Mouse (Mus musculus) MEL (cell line): Measurements from ENCODE around the gene Rgs19. TPM values are rescaled to one million over a fixed set of nuclear protein-coding genes. Genes with fewer than 3 reads are reported as not detected.

Experiments
- DNase-seq: peaks from one replicate; pipeline ENCODE4 v3.0.0; 2011; ENCODE audit warnings: low read depth, low spot score
- H3K27ac ChIP-seq: 2 replicates; pipeline ENCODE4 v1.5.1; 2012; ENCODE audit warnings: low read depth, mild to moderate bottlenecking, control low read depth, low read length, moderate library complexity; ENCODE audit not compliant: control insufficient read depth
- H3K27me3 ChIP-seq, 2 experiments: fragments of 150-350 bp in 1 of 2; sonication (generic) in 1 of 2; 2 replicates each; pipeline ENCODE4 v1.6.1; 2012; ENCODE audit warnings: low read length in 2 of 2, mild to moderate bottlenecking in 2 of 2, improper control_type of control experiment in 1 of 2, moderate library complexity in 1 of 2; ENCODE audit not compliant: insufficient read depth in 2 of 2, control insufficient read depth in 1 of 2
- H3K36me3 ChIP-seq, 2 experiments: 2 replicates each; pipeline ENCODE4 v1.6.1; 2012 to 2014; ENCODE audit warnings: low read length in 2 of 2, improper control_type of control experiment in 1 of 2, inconsistent platforms in 1 of 2, mild to moderate bottlenecking in 1 of 2; ENCODE audit not compliant: insufficient read depth in 2 of 2, control insufficient read depth in 1 of 2
- H3K4me1 ChIP-seq, 2 experiments: fragments of 150-350 bp in 1 of 2; sonication (generic) in 1 of 2; 2 replicates each; pipeline ENCODE4 v1.6.1; 2012; ENCODE audit warnings: low read length in 2 of 2, improper control_type of control experiment in 1 of 2, mild to moderate bottlenecking in 1 of 2; ENCODE audit not compliant: insufficient read depth in 2 of 2, control insufficient read depth in 1 of 2
- H3K4me3 ChIP-seq, 2 experiments: fragments of 150-350 bp in 1 of 2; sonication (generic) in 1 of 2; 2 replicates each; pipeline ENCODE4 v1.5.1; 2012; ENCODE audit warnings: low read depth in 2 of 2, low read length in 2 of 2, mild to moderate bottlenecking in 2 of 2, moderate library complexity in 2 of 2, control low read depth in 1 of 2, improper control_type of control experiment in 1 of 2; ENCODE audit not compliant: control insufficient read depth in 1 of 2, insufficient read depth in 1 of 2
- H3K79me2 ChIP-seq: 2 replicates; pipeline ENCODE4 v1.6.1; 2012; ENCODE audit warnings: mild to moderate bottlenecking, low read length, moderate library complexity; ENCODE audit not compliant: control insufficient read depth, poor library complexity, insufficient read depth
- H3K9ac ChIP-seq: 2 replicates; pipeline ENCODE4 v1.6.1; 2012; ENCODE audit warnings: low read depth, mild to moderate bottlenecking, control low read depth, low read length, moderate library complexity; ENCODE audit not compliant: control insufficient read depth, poor library complexity, severe bottlenecking
- H3K9me3 ChIP-seq: fragments of 150-350 bp; sonication (generic); replicated peaks from 2 replicates; pipeline ENCODE4 v1.6.1; 2012; ENCODE audit warnings: mild to moderate bottlenecking, low read length, improper control_type of control experiment, moderate library complexity; ENCODE audit not compliant: insufficient read depth
- BHLHE40 ChIP-seq: IDR thresholded peaks from 2 replicates; pipeline ENCODE4 v1.6.1; 2012; ENCODE audit warnings: low read depth, mild to moderate bottlenecking, inconsistent platforms, low read length, improper control_type of control experiment, borderline replicate concordance
- CTCF ChIP-seq, 3 experiments: IDR thresholded peaks in 2 of 3; conservative IDR thresholded peaks in 1 of 3; 2 replicates each; pipeline ENCODE4 v1.5.1; 2011 to 2012; ENCODE audit warnings: low read length in 3 of 3, low read depth in 2 of 3, mild to moderate bottlenecking in 2 of 3, improper control_type of control experiment in 1 of 3, inconsistent platforms in 1 of 3, mixed read lengths in 1 of 3, moderate library complexity in 1 of 3; ENCODE audit not compliant: control insufficient read depth in 1 of 3, insufficient read depth in 1 of 3, poor library complexity in 1 of 3, severe bottlenecking in 1 of 3
- ELF1 ChIP-seq: IDR thresholded peaks from 2 replicates; pipeline ENCODE4 v1.6.1; 2014; ENCODE audit warnings: low read depth, mild to moderate bottlenecking, inconsistent platforms, low read length, improper control_type of control experiment, moderate library complexity
- ETS1 ChIP-seq: IDR thresholded peaks from 2 replicates; pipeline ENCODE4 v1.6.1; 2012; ENCODE audit warnings: low read depth, mild to moderate bottlenecking, inconsistent platforms, low read length, improper control_type of control experiment, moderate library complexity
- GABPA ChIP-seq: IDR thresholded peaks from 2 replicates; pipeline ENCODE4 v1.6.1; 2012; ENCODE audit warnings: low read depth, mild to moderate bottlenecking, inconsistent platforms, low read length, improper control_type of control experiment, moderate library complexity
- HCFC1 ChIP-seq: IDR thresholded peaks from 2 replicates; pipeline ENCODE4 v1.6.1; 2012; ENCODE audit warnings: low read depth, mild to moderate bottlenecking, inconsistent platforms, low read length, improper control_type of control experiment, moderate library complexity
- JUND ChIP-seq: IDR thresholded peaks from 2 replicates; pipeline ENCODE4 v1.6.1; 2011; ENCODE audit warnings: low read depth, mild to moderate bottlenecking, improper control_type of control experiment, low read length
- KAT2A ChIP-seq: conservative IDR thresholded peaks from 2 replicates; pipeline ENCODE4 v1.6.1; 2012; ENCODE audit warnings: low read depth, low read length, improper control_type of control experiment, inconsistent platforms
- MAFK ChIP-seq: IDR thresholded peaks from 2 replicates; pipeline ENCODE4 v1.6.1; 2011; ENCODE audit warnings: low read depth, mild to moderate bottlenecking, low read length, improper control_type of control experiment, borderline replicate concordance
- MAX ChIP-seq: IDR thresholded peaks from 2 replicates; pipeline ENCODE4 v1.6.1; 2011; ENCODE audit warnings: low read length, improper control_type of control experiment
- MAZ ChIP-seq: IDR thresholded peaks from 2 replicates; pipeline ENCODE4 v1.6.1; 2012; ENCODE audit warnings: low read depth, mild to moderate bottlenecking, inconsistent platforms, low read length, improper control_type of control experiment
- MEF2A ChIP-seq: IDR thresholded peaks from 2 replicates; pipeline ENCODE4 v1.6.1; 2014; ENCODE audit warnings: low read depth, mild to moderate bottlenecking, inconsistent platforms, low read length, improper control_type of control experiment; ENCODE audit not compliant: poor library complexity, insufficient replicate concordance, severe bottlenecking; ENCODE audit errors: extremely low read depth
- MXI1 ChIP-seq: IDR thresholded peaks from 2 replicates; pipeline ENCODE4 v1.6.1; 2011; ENCODE audit warnings: mild to moderate bottlenecking, low read depth, low read length, improper control_type of control experiment
- MYB ChIP-seq: IDR thresholded peaks from 2 replicates; pipeline ENCODE4 v1.6.1; 2011; ENCODE audit warnings: mild to moderate bottlenecking, low read depth, low read length, improper control_type of control experiment
- MYC ChIP-seq: IDR thresholded peaks from 2 replicates; pipeline ENCODE4 v1.6.1; 2011; ENCODE audit warnings: low read depth, mild to moderate bottlenecking, low read length, improper control_type of control experiment, moderate library complexity
- NELFE ChIP-seq: IDR thresholded peaks from 2 replicates; pipeline ENCODE4 v1.6.1; 2011; ENCODE audit warnings: low read depth, low read length, improper control_type of control experiment
- NRF1 ChIP-seq: IDR thresholded peaks from 2 replicates; pipeline ENCODE4 v1.6.1; 2014; ENCODE audit warnings: low read depth, mild to moderate bottlenecking, inconsistent platforms, low read length, improper control_type of control experiment, moderate library complexity; ENCODE audit not compliant: poor library complexity, insufficient read depth, severe bottlenecking
- POLR2A ChIP-seq, 2 experiments: IDR thresholded peaks; 2 replicates each; pipeline ENCODE4 v1.6.1; 2011 to 2012; ENCODE audit warnings: low read length in 2 of 2, mild to moderate bottlenecking in 2 of 2, control low read depth in 1 of 2, improper control_type of control experiment in 1 of 2, low read depth in 1 of 2, moderate library complexity in 1 of 2; ENCODE audit not compliant: control insufficient read depth in 1 of 2, insufficient read depth in 1 of 2, poor library complexity in 1 of 2
- RAD21 ChIP-seq: IDR thresholded peaks from 2 replicates; pipeline ENCODE4 v1.6.1; 2011; ENCODE audit warnings: mild to moderate bottlenecking, low read depth, low read length, improper control_type of control experiment
- RCOR1 ChIP-seq: IDR thresholded peaks from 2 replicates; pipeline ENCODE4 v1.6.1; 2012; ENCODE audit warnings: low read depth, mild to moderate bottlenecking, inconsistent platforms, low read length, improper control_type of control experiment
- SIN3A ChIP-seq: IDR thresholded peaks from 2 replicates; pipeline ENCODE4 v1.6.1; 2012; ENCODE audit warnings: low read length, improper control_type of control experiment, inconsistent platforms
- SMC3 ChIP-seq: IDR thresholded peaks from 2 replicates; pipeline ENCODE4 v1.6.1; 2011; ENCODE audit warnings: low read depth, low read length, improper control_type of control experiment
- TAL1 ChIP-seq: IDR thresholded peaks from 2 replicates; pipeline ENCODE4 v1.6.1; 2012; ENCODE audit warnings: mild to moderate bottlenecking, inconsistent platforms, low read length, moderate library complexity, mixed read lengths
- TCF12 ChIP-seq: IDR thresholded peaks from 2 replicates; pipeline ENCODE4 v1.6.1; 2014; ENCODE audit warnings: low read depth, mild to moderate bottlenecking, inconsistent platforms, low read length, improper control_type of control experiment, moderate library complexity
- UBTF ChIP-seq: IDR thresholded peaks from 2 replicates; pipeline ENCODE4 v1.6.1; 2012; ENCODE audit warnings: low read depth, mild to moderate bottlenecking, inconsistent platforms, low read length, improper control_type of control experiment, moderate library complexity, borderline replicate concordance; ENCODE audit not compliant: insufficient read depth
- USF1 ChIP-seq: IDR thresholded peaks from 2 replicates; pipeline ENCODE4 v1.6.1; 2014; ENCODE audit warnings: low read depth, mild to moderate bottlenecking, inconsistent platforms, low read length, improper control_type of control experiment, moderate library complexity
- USF2 ChIP-seq, 2 experiments: IDR thresholded peaks; 2 replicates each; pipeline ENCODE4 v1.6.1; 2011 to 2012; ENCODE audit warnings: improper control_type of control experiment in 2 of 2, low read length in 2 of 2, borderline replicate concordance in 1 of 2, inconsistent platforms in 1 of 2, low read depth in 1 of 2, mild to moderate bottlenecking in 1 of 2; ENCODE audit not compliant: insufficient read depth in 1 of 2
- ZKSCAN1 ChIP-seq: IDR thresholded peaks from 2 replicates; pipeline ENCODE4 v1.6.1; 2012; ENCODE audit warnings: low read depth, mild to moderate bottlenecking, inconsistent platforms, low read length, improper control_type of control experiment, moderate library complexity
- ZMIZ1 ChIP-seq: IDR thresholded peaks from 2 replicates; pipeline ENCODE4 v1.6.1; 2012; ENCODE audit warnings: low read depth, mild to moderate bottlenecking, inconsistent platforms, low read length, improper control_type of control experiment, moderate library complexity
- ZNF384 ChIP-seq: IDR thresholded peaks from 2 replicates; pipeline ENCODE4 v1.6.1; 2012; ENCODE audit warnings: low read depth, mild to moderate bottlenecking, inconsistent platforms, low read length, improper control_type of control experiment
- polyA plus RNA-seq, 2 experiments: library from polyadenylated mRNA; stranded (reverse) in 1 of 2; unstranded in 1 of 2; fragments of >175 nt in 1 of 2; fragments of >200 nt in 1 of 2; gene quantifications; 2 replicates each; pipeline versions ENCODE4 v1.2.1 to v1.2.4; 2012; ENCODE audit warnings: low replicate concordance in 2 of 2, low read depth in 1 of 2; ENCODE audit not compliant: insufficient read length in 2 of 2, insufficient read depth in 1 of 2, missing spikeins in 1 of 2
- total RNA-seq: library from RNA; depleted of rRNA; stranded (reverse); fragments of 300-350 nt; gene quantifications from 2 replicates; pipeline ENCODE4 v1.2.3, GENCODE M21; 2012

The Rgs19 gene
- total and polyA plus RNA-seq, 3 experiments, result 46.2 to 157 TPM; not detected in 1

DNA sequence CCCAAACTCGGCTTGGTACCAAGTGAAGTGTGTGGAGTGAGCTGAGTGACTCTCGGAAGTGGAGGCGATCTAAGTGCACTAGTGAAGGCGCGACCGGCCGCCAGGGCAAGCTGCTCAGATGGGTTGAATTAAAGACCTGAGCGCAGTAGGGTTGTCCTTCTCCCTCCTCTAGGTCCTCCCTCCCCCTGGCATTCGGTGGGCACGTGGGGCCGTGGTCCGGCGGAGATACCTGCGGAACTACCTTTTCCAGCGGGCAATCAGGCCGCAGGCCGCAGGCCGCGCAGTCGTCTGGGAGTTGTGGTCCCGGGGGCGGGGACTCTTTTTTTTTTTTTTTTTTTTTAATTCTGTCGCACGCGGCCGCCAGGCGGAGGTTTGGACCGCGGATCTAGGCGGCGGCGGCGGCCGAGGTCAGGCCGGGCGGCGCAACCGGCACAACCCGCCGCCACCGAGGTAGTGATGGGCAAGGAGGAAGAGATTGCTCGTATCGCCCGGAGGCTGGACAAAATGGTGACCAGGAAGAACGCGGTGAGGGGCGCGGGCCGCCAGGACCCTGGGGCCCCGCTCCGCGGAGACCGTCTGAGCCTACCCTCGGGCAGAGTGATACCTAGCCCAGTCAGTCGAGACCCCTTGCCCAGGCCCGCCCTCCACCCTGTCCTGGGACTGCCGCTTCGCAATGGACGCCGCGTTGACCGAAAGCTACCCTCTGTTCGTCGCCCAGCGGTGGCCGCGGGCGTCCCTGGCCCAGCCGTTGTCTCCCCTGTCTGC lies 13.6 kb downstream of the Rgs19 start, which contains the start of gene Tcea2:
Tcea2 (plus strand) TSS at position 360 of the 765 bp plus-strand sequence.
- H3K79me2 ChIP-seq, result peaks cover 6% of the 10 kb centered on the region; the same call in 1 of the 2 replicates
- H3K27me3 ChIP-seq, result no peaks in the 10 kb centered on the region
- H3K27ac ChIP-seq, result peak within 1 kb of the TSS; percentile 55
- TF ChIP-seq MAX, result peak; percentile 87
- TF ChIP-seq RCOR1, result no peak
- TF ChIP-seq KAT2A, result peak; percentile 75; the same call in 1 of the 2 replicates
- peak; percentile 92 for TF ChIP-seq SIN3A
- peak; percentile 51; the same call in 1 of the 2 replicates for TF ChIP-seq ELF1
- peak; percentile 95 for TF ChIP-seq HCFC1
- TF ChIP-seq POLR2A (IDR thresholded peaks at IDR 0.05; ENCODE audit: control insufficient read depth in 1 of 2, insufficient read depth in 1 of 2, low read depth in 1 of 2, low read length in 2 of 2, poor library complexity in 1 of 2), result peak; percentile 69 to 70; a peak in 3 of 4 replicates
- no peak; the same call in 1 of the 2 replicates for TF ChIP-seq RAD21
- TF ChIP-seq ZMIZ1, result peak; percentile 61; the same call in 1 of the 2 replicates
- TF ChIP-seq USF2 (IDR thresholded peaks at IDR 0.05; ENCODE audit: borderline replicate concordance in 1 of 2, insufficient read depth in 1 of 2, low read depth in 1 of 2, low read length in 2 of 2), result no peak
- peak; percentile 99 for TF ChIP-seq ZNF384
- peak; percentile 71 for TF ChIP-seq TCF12
- TF ChIP-seq GABPA, result no peak
- 0 out of 2 replicates have a peak, but pooled peaks have one; percentile 39 for TF ChIP-seq BHLHE40
- peak; percentile 90 for TF ChIP-seq MYC
- TF ChIP-seq MAZ, result no peak; the same call in 1 of the 2 replicates
- no peak for TF ChIP-seq JUND
- peak; percentile 80 for TF ChIP-seq NELFE
- TF ChIP-seq ETS1, result peak; percentile 63; the same call in 1 of the 2 replicates
- TF ChIP-seq MEF2A, result no peak
- TF ChIP-seq CTCF (IDR thresholded peaks at IDR 0.05 in 2 of 3, conservative IDR thresholded peaks at IDR 0.05 in 1 of 3; ENCODE audit: control insufficient read depth in 1 of 3, insufficient read depth in 1 of 3, low read depth in 2 of 3, low read length in 3 of 3, poor library complexity in 1 of 3, severe bottlenecking in 1 of 3), result peak in 2 of 3 experiments; percentile 15 to 32; a peak in 4 of 6 replicates
- TF ChIP-seq ZKSCAN1, result peak; percentile 80; the same call in 1 of the 2 replicates
- TF ChIP-seq MYB, result no peak
- TF ChIP-seq NRF1, result peak; percentile 41; the same call in 1 of the 2 replicates
- peak; percentile 28; the same call in 1 of the 2 replicates for TF ChIP-seq SMC3
- TF ChIP-seq UBTF, result no peak
- peak; percentile 79 for TF ChIP-seq USF1
- no peak for TF ChIP-seq MAFK
- no peak for TF ChIP-seq TAL1
- TF ChIP-seq MXI1, result peak; percentile 93
- H3K4me1 ChIP-seq, result peaks cover 3 to 32% of the 10 kb centered on the region in 2 experiments
- H3K36me3 ChIP-seq, result peaks cover 0 to 19% of the 10 kb centered on the region in 2 experiments; a peak in 2 of 4 replicates
- H3K4me3 ChIP-seq, result peak within 1 kb of the TSS; percentile 60 to 72
- peak; percentile 83 for DNase-seq
- no peaks in the 10 kb centered on the region for H3K9me3 ChIP-seq
- peak within 1 kb of the TSS; percentile 85 for H3K9ac ChIP-seq
